Mouse (Mus musculus): ENCODE data around the gene Zdhhc17. TPM values are rescaled to one million over a fixed set of nuclear protein-coding genes. Genes with fewer than 3 reads are reported as not detected.
A peak's percentile ranks its signal among the peaks of the same experiment; 100 is the strongest.

The Zdhhc17 gene
- total and polyA plus RNA-seq, 3 experiments: 5.8 to 8.0 (median 7.3) TPM

- no peak overlapping the region for H3K9ac ChIP-seq (ENCODE audit: insufficient read depth, low read depth)
- dilution Hi-C loops (cut with MboI; ENCODE audit: extremely low pct_ligation_motif_present, extremely low pct_unique_long_range_greater_than_20kb, low sequenced_read_pairs): no loop called here
- H3K9me3 ChIP-seq (replicated peaks; ENCODE audit: low read length): peaks cover 3% of the 10 kb centered on the region
- H3K27me3 ChIP-seq (replicated peaks): no peaks in the 10 kb centered on the region
- H3K36me3 ChIP-seq (replicated peaks in 1 of 2; ENCODE audit: control insufficient read depth in 1 of 2, insufficient read depth in 1 of 2, low read length in 1 of 2): no peaks in the 10 kb centered on the region
- no peak overlapping the region for H3K4me2 ChIP-seq (ENCODE audit: insufficient read depth, low read depth, poor library complexity, severe bottlenecking)
- H3K4me3 ChIP-seq (replicated peaks in 1 of 3; ENCODE audit: low read depth in 2 of 3, low read length in 2 of 3, poor library complexity in 1 of 3): no peak overlapping the region
- DNase-seq (ENCODE audit: extremely low read depth): no peak
- no peak overlapping the region for H3K27ac ChIP-seq (ENCODE audit: insufficient read depth, low read depth)
- TF ChIP-seq USF1 (IDR thresholded peaks at IDR 0.05; ENCODE audit: low read depth, low read length): no peak
- no peaks in the 10 kb centered on the region for H3K79me2 ChIP-seq (replicated peaks; ENCODE audit: control insufficient read depth, extremely low read depth, insufficient read depth, poor library complexity, severe bottlenecking)
- in situ Hi-C loops (cut with MboI; ENCODE audit: low pct_ligation_motif_present, low pct_unique_long_range_greater_than_20kb, low sequenced_read_pairs): no loop called here
- peaks cover 0 to 8% of the 10 kb centered on the region in 2 experiments; a peak in 2 of 4 replicates for H3K4me1 ChIP-seq (ENCODE audit: control insufficient read depth in 1 of 2, insufficient read depth in 2 of 2)
These were observed 26.9 kb upstream of the Zdhhc17 start for GRCm38 (mm10) chr10:111036851-111037250.

- H3K27ac ChIP-seq (ENCODE audit: insufficient read depth, low read depth): no peak overlapping the region
- dilution Hi-C loops (cut with MboI; ENCODE audit: extremely low pct_ligation_motif_present, extremely low pct_unique_long_range_greater_than_20kb, low sequenced_read_pairs) (no loop called here), in situ Hi-C loops (cut with MboI; ENCODE audit: low pct_ligation_motif_present, low pct_unique_long_range_greater_than_20kb, low sequenced_read_pairs) (no loop called here)
- no peaks in the 10 kb centered on the region for H3K79me2 ChIP-seq (replicated peaks; ENCODE audit: control insufficient read depth, extremely low read depth, insufficient read depth, poor library complexity, severe bottlenecking)
- no peak overlapping the region for H3K4me3 ChIP-seq (replicated peaks in 1 of 3; ENCODE audit: low read depth in 2 of 3, low read length in 2 of 3, poor library complexity in 1 of 3)
- H3K4me1 ChIP-seq (ENCODE audit: control insufficient read depth in 1 of 2, insufficient read depth in 2 of 2): peaks cover 0 to 5% of the 10 kb centered on the region in 2 experiments; a peak in 2 of 4 replicates
- TF ChIP-seq MEF2A (IDR thresholded peaks at IDR 0.05; ENCODE audit: borderline replicate concordance, low read depth, low read length): no peak
- TF ChIP-seq JUN (IDR thresholded peaks at IDR 0.05; ENCODE audit: insufficient read depth, low read depth, low read length): no peak
- DNase-seq (ENCODE audit: extremely low read depth): no peak
- no peaks in the 10 kb centered on the region for H3K27me3 ChIP-seq (replicated peaks)
- H3K4me2 ChIP-seq (ENCODE audit: insufficient read depth, low read depth, poor library complexity, severe bottlenecking): no peak overlapping the region
- peaks cover 3% of the 10 kb centered on the region for H3K9me3 ChIP-seq (replicated peaks; ENCODE audit: low read length)
- H3K36me3 ChIP-seq (replicated peaks in 1 of 2; ENCODE audit: control insufficient read depth in 1 of 2, insufficient read depth in 1 of 2, low read length in 1 of 2): no peaks in the 10 kb centered on the region
- no peak overlapping the region for H3K9ac ChIP-seq (ENCODE audit: insufficient read depth, low read depth)
These were observed 25.2 kb upstream of the Zdhhc17 start for GRCm38 (mm10) chr10:111035134-111035533.

GRCm38 (mm10) chr10:111031511-111032365 lies 21.8 kb upstream of the Zdhhc17 start:
- Histone ChIP-seq H3K79me2 (replicated peaks; ENCODE audit: control insufficient read depth, extremely low read depth, insufficient read depth, poor library complexity, severe bottlenecking) (no peaks in the 10 kb centered on the region), H3K4me2 (ENCODE audit: insufficient read depth, low read depth, poor library complexity, severe bottlenecking) (peak overlapping the region; percentile 53), H3K27ac (ENCODE audit: insufficient read depth, low read depth) (no peak overlapping the region), H3K27me3 (replicated peaks) (no peaks in the 10 kb centered on the region), H3K9me3 (replicated peaks; ENCODE audit: low read length) (peaks cover 3% of the 10 kb centered on the region), H3K4me1 (ENCODE audit: control insufficient read depth in 1 of 2, insufficient read depth in 2 of 2) (peaks cover 0 to 5% of the 10 kb centered on the region in 2 experiments; a peak in 2 of 4 replicates), H3K4me3 (replicated peaks in 1 of 3; ENCODE audit: low read depth in 2 of 3, low read length in 2 of 3, poor library complexity in 1 of 3) (peak overlapping the region in 1 of 3 experiments; percentile 24), H3K36me3 (replicated peaks in 1 of 2; ENCODE audit: control insufficient read depth in 1 of 2, insufficient read depth in 1 of 2, low read length in 1 of 2) (no peaks in the 10 kb centered on the region), H3K9ac (ENCODE audit: insufficient read depth, low read depth) (no peak overlapping the region)
- in situ Hi-C loops (cut with MboI; ENCODE audit: low pct_ligation_motif_present, low pct_unique_long_range_greater_than_20kb, low sequenced_read_pairs): no loop called here
- DNase-seq (ENCODE audit: extremely low read depth): peak; percentile 87
- dilution Hi-C loops (cut with MboI; ENCODE audit: extremely low pct_ligation_motif_present, extremely low pct_unique_long_range_greater_than_20kb, low sequenced_read_pairs): no loop called here
- TF ChIP-seq KAT2A (IDR thresholded peaks at IDR 0.05; ENCODE audit: insufficient replicate concordance, low read length): no peak
- TF ChIP-seq UBTF (IDR thresholded peaks at IDR 0.05; ENCODE audit: low read depth, low read length): no peak
- peak; percentile 91 for TF ChIP-seq ETS1 (conservative IDR thresholded peaks at IDR 0.05; ENCODE audit: low read depth, low read length)
- no peak for TF ChIP-seq SMC3 (IDR thresholded peaks at IDR 0.05; ENCODE audit: low read depth, low read length)
- peak; percentile 98 for TF ChIP-seq BHLHE40 (IDR thresholded peaks at IDR 0.05; ENCODE audit: low read depth, low read length)
- TF ChIP-seq RAD21 (IDR thresholded peaks at IDR 0.05; ENCODE audit: low read depth, low read length): no peak; the same call in 1 of the 2 replicates
- TF ChIP-seq ZKSCAN1 (IDR thresholded peaks at IDR 0.05; ENCODE audit: borderline replicate concordance, low read depth, low read length): no peak
- no peak for TF ChIP-seq HCFC1 (IDR thresholded peaks at IDR 0.05; ENCODE audit: low read depth, low read length)
- TF ChIP-seq USF2 (conservative IDR thresholded peaks at IDR 0.05; ENCODE audit: low read depth, low read length): peak; percentile 25; the same call in 1 of the 2 replicates
- TF ChIP-seq MAFK (IDR thresholded peaks at IDR 0.05; ENCODE audit: insufficient replicate concordance, low read length): peak; percentile 71
- 0 out of 2 replicates have a peak, but pooled peaks have one; percentile 29 for TF ChIP-seq ELF1 (IDR thresholded peaks at IDR 0.05; ENCODE audit: low read depth, low read length)
- peak; percentile 86 for TF ChIP-seq IRF4 (IDR thresholded peaks at IDR 0.05; ENCODE audit: low read depth, low read length)
- peak; percentile 60 for TF ChIP-seq JUND (conservative IDR thresholded peaks at IDR 0.05; ENCODE audit: low read depth, low read length)
- TF ChIP-seq MEF2A (IDR thresholded peaks at IDR 0.05; ENCODE audit: borderline replicate concordance, low read depth, low read length): peak; percentile 93
- no peak for TF ChIP-seq CTCF (conservative IDR thresholded peaks at IDR 0.05 in 1 of 2, IDR thresholded peaks at IDR 0.05 in 1 of 2; ENCODE audit: low read depth in 2 of 2, low read length in 2 of 2)
- 0 out of 2 replicates have a peak, but pooled peaks have one; percentile 9 for TF ChIP-seq ZNF384 (IDR thresholded peaks at IDR 0.05; ENCODE audit: low read depth, low read length)
- no peak for TF ChIP-seq GABPA (IDR thresholded peaks at IDR 0.05; ENCODE audit: insufficient replicate concordance, low read depth, low read length)
- peak; percentile 97 for TF ChIP-seq MYC (IDR thresholded peaks at IDR 0.05; ENCODE audit: low read depth, low read length)
- peak; percentile 51; the same call in 1 of the 2 replicates for TF ChIP-seq SIN3A (IDR thresholded peaks at IDR 0.05; ENCODE audit: low read length)
- TF ChIP-seq CHD1 (IDR thresholded peaks at IDR 0.05; ENCODE audit: low read depth, low read length): no peak
- TF ChIP-seq JUN (IDR thresholded peaks at IDR 0.05; ENCODE audit: insufficient read depth, low read depth, low read length): peak; percentile 25; the same call in 1 of the 2 replicates
